Mouse (Mus musculus): ENCODE measurements around the gene Syt13. TPM values are rescaled to one million over a fixed set of nuclear protein-coding genes. Genes with fewer than 3 reads are reported as not detected.

Gene Syt13
- polyA plus RNA-seq, 1 experiment from 2014 or later, result 4.7 TPM

GRCm38 (mm10) chr2:92975031-92975790 is 60.3 kb downstream of the Syt13 start:
- Histone ChIP-seq H3K9ac (ENCODE audit: low read depth, low read length) (no peak overlapping the region), H3K27me3 (ENCODE audit: insufficient read depth, low read length) (no peaks in the 10 kb centered on the region), H3K9me3 (replicated peaks; ENCODE audit: low read length) (no peaks in the 10 kb centered on the region), H3K4me1 (replicated peaks; ENCODE audit: insufficient read depth, low read length) (no peaks in the 10 kb centered on the region), H3K27ac (no peak overlapping the region), H3K4me2 (ENCODE audit: low read length) (no peak overlapping the region), H3K4me3 (replicated peaks; ENCODE audit: low read depth, low read length) (no peak overlapping the region), H3K36me3 (ENCODE audit: insufficient read depth, low read length) (peaks cover 59% of the 10 kb centered on the region)
- DNase-seq (ENCODE audit: low spot score) (no peak), ATAC-seq (replicated peaks; ENCODE audit: low FRiP score, low read depth) (no peak)
- TF ChIP-seq CTCF (IDR thresholded peaks at IDR 0.05; ENCODE audit: low read depth), result no peak
- WGBS, result 83% methylated on average over 14 of the region's 14 CpGs

GRCm38 (mm10) chr2:92980165-92980564 is 65.3 kb downstream of the Syt13 start:
- 92% methylated on average over 10 of the region's 10 CpGs for WGBS
- H3K4me1 ChIP-seq (replicated peaks; ENCODE audit: insufficient read depth, low read length), result no peaks in the 10 kb centered on the region
- no peaks in the 10 kb centered on the region for H3K9me3 ChIP-seq (replicated peaks; ENCODE audit: low read length)
- H3K4me3 ChIP-seq (replicated peaks; ENCODE audit: low read depth, low read length), result no peak overlapping the region
- H3K27me3 ChIP-seq (ENCODE audit: insufficient read depth, low read length), result no peaks in the 10 kb centered on the region
- no peak for DNase-seq (ENCODE audit: low spot score)
- H3K27ac ChIP-seq, result no peak overlapping the region
- no peak for ATAC-seq (replicated peaks; ENCODE audit: low FRiP score, low read depth)
- H3K36me3 ChIP-seq (ENCODE audit: insufficient read depth, low read length), result peaks cover 27% of the 10 kb centered on the region
- no peak overlapping the region for H3K9ac ChIP-seq (ENCODE audit: low read depth, low read length)
- TF ChIP-seq CTCF (IDR thresholded peaks at IDR 0.05; ENCODE audit: low read depth), result no peak
- no peak overlapping the region for H3K4me2 ChIP-seq (ENCODE audit: low read length)

- H3K36me3 ChIP-seq (ENCODE audit: insufficient read depth, low read length), result peaks cover 19% of the 10 kb centered on the region; the same call in 1 of the 2 replicates
- H3K27me3 ChIP-seq (ENCODE audit: insufficient read depth, low read length), result no peaks in the 10 kb centered on the region
- DNase-seq (ENCODE audit: low spot score) (peak; percentile 26), ATAC-seq (replicated peaks; ENCODE audit: low FRiP score, low read depth) (no peak)
- H3K4me2 ChIP-seq (ENCODE audit: low read length), result no peak overlapping the region
- no peak overlapping the region for H3K27ac ChIP-seq
- peak; percentile 2; the same call in 1 of the 2 replicates for TF ChIP-seq CTCF (IDR thresholded peaks at IDR 0.05; ENCODE audit: low read depth)
- H3K9ac ChIP-seq (ENCODE audit: low read depth, low read length), result no peak overlapping the region
- no peak overlapping the region for H3K4me3 ChIP-seq (replicated peaks; ENCODE audit: low read depth, low read length)
- WGBS, result 61% methylated on average over 8 of the region's 8 CpGs
- no peaks in the 10 kb centered on the region for H3K9me3 ChIP-seq (replicated peaks; ENCODE audit: low read length)
- peaks cover 8% of the 10 kb centered on the region for H3K4me1 ChIP-seq (replicated peaks; ENCODE audit: insufficient read depth, low read length)
These were observed 67.8 kb downstream of the Syt13 start for GRCm38 (mm10) chr2:92982591-92983272.

- TF ChIP-seq CTCF (IDR thresholded peaks at IDR 0.05; ENCODE audit: low read depth), result no peak
- DNase-seq (ENCODE audit: low spot score) (no peak), ATAC-seq (replicated peaks; ENCODE audit: low FRiP score, low read depth) (no peak)
- no peaks in the 10 kb centered on the region for H3K9me3 ChIP-seq (replicated peaks; ENCODE audit: low read length)
- no peak overlapping the region for H3K4me2 ChIP-seq (ENCODE audit: low read length)
- no peak overlapping the region for H3K9ac ChIP-seq (ENCODE audit: low read depth, low read length)
- no peaks in the 10 kb centered on the region for H3K27me3 ChIP-seq (ENCODE audit: insufficient read depth, low read length)
- H3K27ac ChIP-seq, result no peak overlapping the region
- H3K36me3 ChIP-seq (ENCODE audit: insufficient read depth, low read length), result peaks cover 17% of the 10 kb centered on the region; the same call in 1 of the 2 replicates
- no peak overlapping the region for H3K4me3 ChIP-seq (replicated peaks; ENCODE audit: low read depth, low read length)
- H3K4me1 ChIP-seq (replicated peaks; ENCODE audit: insufficient read depth, low read length), result peaks cover 11% of the 10 kb centered on the region
- WGBS, result 80% methylated on average over 4 of the region's 4 CpGs
These were observed 68.3 kb downstream of the Syt13 start for GRCm38 (mm10) chr2:92983273-92983620.

GRCm38 (mm10) chr2:92984321-92985108 is 69.6 kb downstream of the Syt13 start:
- Histone ChIP-seq H3K9ac (ENCODE audit: low read depth, low read length) (no peak overlapping the region), H3K36me3 (ENCODE audit: insufficient read depth, low read length) (peaks cover 9% of the 10 kb centered on the region; the same call in 1 of the 2 replicates), H3K9me3 (replicated peaks; ENCODE audit: low read length) (no peaks in the 10 kb centered on the region), H3K4me1 (replicated peaks; ENCODE audit: insufficient read depth, low read length) (peaks cover 19% of the 10 kb centered on the region), H3K4me3 (replicated peaks; ENCODE audit: low read depth, low read length) (no peak overlapping the region), H3K4me2 (ENCODE audit: low read length) (no peak overlapping the region), H3K27ac (peak overlapping the region; percentile 6; the same call in 1 of the 2 replicates), H3K27me3 (ENCODE audit: insufficient read depth, low read length) (no peaks in the 10 kb centered on the region)
- DNase-seq (ENCODE audit: low spot score), result peak; percentile 27
- no peak for ATAC-seq (replicated peaks; ENCODE audit: low FRiP score, low read depth)
- WGBS, result 84% methylated on average over 7 of the region's 7 CpGs
- TF ChIP-seq CTCF (IDR thresholded peaks at IDR 0.05; ENCODE audit: low read depth), result no peak

- WGBS, result 91% methylated on average over 2 of the region's 2 CpGs
- no peak for DNase-seq (ENCODE audit: low spot score)
- H3K27ac ChIP-seq, result peak overlapping the region; percentile 6; the same call in 1 of the 2 replicates
- ATAC-seq (replicated peaks; ENCODE audit: low FRiP score, low read depth), result no peak
- H3K9ac ChIP-seq (ENCODE audit: low read depth, low read length), result no peak overlapping the region
- H3K9me3 ChIP-seq (replicated peaks; ENCODE audit: low read length), result no peaks in the 10 kb centered on the region
- H3K4me3 ChIP-seq (replicated peaks; ENCODE audit: low read depth, low read length), result no peak overlapping the region
- peaks cover 6% of the 10 kb centered on the region; the same call in 1 of the 2 replicates for H3K36me3 ChIP-seq (ENCODE audit: insufficient read depth, low read length)
- H3K4me2 ChIP-seq (ENCODE audit: low read length), result no peak overlapping the region
- no peaks in the 10 kb centered on the region for H3K27me3 ChIP-seq (ENCODE audit: insufficient read depth, low read length)
- no peak for TF ChIP-seq CTCF (IDR thresholded peaks at IDR 0.05; ENCODE audit: low read depth)
- H3K4me1 ChIP-seq (replicated peaks; ENCODE audit: insufficient read depth, low read length), result peaks cover 19% of the 10 kb centered on the region
These were observed 70.3 kb downstream of the Syt13 start for GRCm38 (mm10) chr2:92985171-92985570.

Measured in kidney, postnatal 0 days (tissue).